Mouse (Mus musculus) stomach, postnatal 0 days (tissue): ENCODE measurements around the gene Cplx1. TPM values are rescaled to one million over a fixed set of nuclear protein-coding genes. Genes with fewer than 3 reads are reported as not detected.
"Not testable (repeated sequence)": the region's sequence is repeated elsewhere in the genome, so short reads cannot be mapped to it uniquely, and the experiment has no call there.

Source experiments
- ATAC-seq: fragments of 200-750 bp; cut with Nextera tagmentation; 2 replicates; pipeline ENCODE4 v1.8.0; 2017; ENCODE audit not compliant: low FRiP score, low TSS enrichment
- DNase-seq: peaks from one replicate; pipeline ENCODE4 v3.0.0-alpha.2; 2016; ENCODE audit warnings: low spot score
- H3K27ac ChIP-seq: fragments of 300-500 bp; sonication (generic); replicated peaks from 2 replicates; pipeline ENCODE4 v1.5.1; 2014; ENCODE audit warnings: mild to moderate bottlenecking, control low read depth
- H3K27me3 ChIP-seq: fragments of 300-500 bp; sonication (generic); 2 replicates; pipeline ENCODE4 v1.6.1; 2014; ENCODE audit warnings: low read length; ENCODE audit not compliant: control insufficient read depth, insufficient read depth
- H3K36me3 ChIP-seq: fragments of 300-500 bp; sonication (generic); 2 replicates; pipeline ENCODE4 v1.6.1; 2014; ENCODE audit warnings: low read length, mixed read lengths; ENCODE audit not compliant: control insufficient read depth, insufficient read depth
- H3K4me1 ChIP-seq: fragments of 300-500 bp; sonication (generic); replicated peaks from 2 replicates; pipeline ENCODE4 v1.6.1; 2014; ENCODE audit warnings: antibody characterized with exemption; ENCODE audit not compliant: control insufficient read depth, insufficient read depth
- H3K4me2 ChIP-seq: fragments of 300-500 bp; sonication (generic); replicated peaks from 2 replicates; pipeline ENCODE4 v1.6.1; 2014; ENCODE audit warnings: low read depth, mild to moderate bottlenecking, control low read depth, moderate library complexity
- H3K4me3 ChIP-seq: fragments of 300-500 bp; sonication (generic); 2 replicates; pipeline ENCODE4 v1.5.1; 2014; ENCODE audit warnings: low read depth, low read length, control low read depth
- H3K9ac ChIP-seq: fragments of 300-500 bp; sonication (generic); 2 replicates; pipeline ENCODE4 v1.6.1; 2014; ENCODE audit warnings: mild to moderate bottlenecking, low read length, control low read depth, mixed read lengths
- H3K9me3 ChIP-seq: fragments of 300-500 bp; sonication (generic); 2 replicates; pipeline ENCODE4 v1.6.1; 2016; ENCODE audit warnings: low read length; ENCODE audit not compliant: control insufficient read depth
- CTCF ChIP-seq: IDR thresholded peaks from 2 replicates; pipeline ENCODE4 v1.5.1; 2016; ENCODE audit warnings: antibody characterized with exemption, low read depth, mild to moderate bottlenecking, moderate library complexity
- EP300 ChIP-seq: optimal IDR thresholded peaks from 2 replicates; pipeline ENCODE3; 2016; ENCODE audit warnings: antibody characterized with exemption
- WGBS: fragments of 180-500 bp; shearing (Covaris S2); extraction: QIAGEN DNeasy Blood & Tissue Kit; methylation state at CpG from one replicate; pipeline ENCODE4 v1.1.7; 2014; 5-methylcytosine and 5-hydroxymethylcytosine counted together
- polyA plus RNA-seq: library from polyadenylated mRNA; unstranded; fragments of >200 nt; fragmentation: Nextera tagmentation; extraction: Ambion mirVana; gene quantifications from 2 replicates; pipeline ENCODE4 v1.2.1, GENCODE M21; 2015

Cplx1 gene
- polyA plus RNA-seq, 1 experiment from 2014 or later: 1.8 TPM

DNA sequence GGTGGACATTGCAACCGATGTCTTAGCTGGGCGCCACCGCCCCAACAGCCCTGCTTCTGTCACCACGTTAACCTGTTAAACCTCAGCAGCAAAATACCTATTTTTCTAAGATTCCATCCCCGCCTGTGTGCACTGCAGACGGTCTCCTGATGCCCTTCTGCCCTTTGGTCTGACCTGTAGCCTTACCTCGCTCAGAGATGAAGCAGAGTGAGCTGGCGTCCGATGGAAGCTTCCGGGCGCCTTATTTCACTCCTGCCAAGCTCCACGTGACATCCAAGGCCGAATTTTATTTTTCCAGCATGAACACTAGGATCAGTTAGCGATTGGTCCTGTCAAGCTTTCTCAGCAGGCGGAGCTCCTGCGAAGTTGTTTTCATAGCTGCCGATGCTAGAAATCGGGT lies 47.5 kb downstream of the Cplx1 start:
- no peak for DNase-seq
- no peak overlapping the region for H3K27ac ChIP-seq
- peaks cover 40% of the 10 kb centered on the region for H3K36me3 ChIP-seq
- no peak overlapping the region for H3K4me2 ChIP-seq
- no peaks in the 10 kb centered on the region for H3K9me3 ChIP-seq
- no peak for ATAC-seq
- H3K27me3 ChIP-seq: no peaks in the 10 kb centered on the region
- WGBS: 85% methylated on average over 18 of the region's 18 CpGs
- H3K4me3 ChIP-seq: no peak overlapping the region
- no peaks in the 10 kb centered on the region for H3K4me1 ChIP-seq
- no peak overlapping the region for H3K9ac ChIP-seq
- no peak for TF ChIP-seq CTCF
- no peak for TF ChIP-seq EP300

- Histone ChIP-seq H3K4me3 (no peak overlapping the region), H3K9ac (no peak overlapping the region), H3K4me2 (no peak overlapping the region), H3K4me1 (no peaks in the 10 kb centered on the region), H3K27me3 (no peaks in the 10 kb centered on the region), H3K27ac (no peak overlapping the region), H3K36me3 (peaks cover 40% of the 10 kb centered on the region), H3K9me3 (no peaks in the 10 kb centered on the region)
- WGBS: 82% methylated on average over 1 of the region's 1 CpGs
- DNase-seq: no peak
- no peak for ATAC-seq
- no peak for TF ChIP-seq EP300
- TF ChIP-seq CTCF: no peak
Observed at GRCm38 (mm10) chr5:108501573-108501972, 48.3 kb downstream of the Cplx1 start.

DNA sequence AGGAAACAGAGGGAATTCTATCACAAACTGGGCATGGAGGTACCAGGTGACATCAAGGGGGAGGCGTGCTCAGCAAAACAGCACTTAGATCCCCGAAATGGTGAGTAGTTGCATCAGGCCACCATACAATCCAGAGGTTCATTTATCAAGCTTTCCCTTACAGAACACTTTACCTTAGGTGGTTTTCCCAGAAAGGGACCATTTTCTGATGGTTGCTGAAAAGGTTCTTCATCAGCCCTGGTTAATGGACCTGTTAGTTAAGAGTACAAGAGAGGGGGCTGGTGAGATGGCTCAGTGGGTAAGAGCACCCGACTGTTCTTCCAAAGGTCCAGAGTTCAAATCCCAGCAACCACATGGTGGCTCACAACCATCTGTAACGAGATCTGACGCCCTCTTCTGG lies 63.7 kb downstream of the Cplx1 start:
- not testable (repeated sequence) for H3K27ac ChIP-seq, H3K9ac ChIP-seq, H3K9me3 ChIP-seq, H3K4me1 ChIP-seq, DNase-seq, H3K4me3 ChIP-seq, H3K27me3 ChIP-seq, ATAC-seq, H3K4me2 ChIP-seq
- 92% methylated on average over 5 of the region's 5 CpGs for WGBS
- peaks cover 13% of the 10 kb centered on the region; the same call in 1 of the 2 replicates for H3K36me3 ChIP-seq

DNA sequence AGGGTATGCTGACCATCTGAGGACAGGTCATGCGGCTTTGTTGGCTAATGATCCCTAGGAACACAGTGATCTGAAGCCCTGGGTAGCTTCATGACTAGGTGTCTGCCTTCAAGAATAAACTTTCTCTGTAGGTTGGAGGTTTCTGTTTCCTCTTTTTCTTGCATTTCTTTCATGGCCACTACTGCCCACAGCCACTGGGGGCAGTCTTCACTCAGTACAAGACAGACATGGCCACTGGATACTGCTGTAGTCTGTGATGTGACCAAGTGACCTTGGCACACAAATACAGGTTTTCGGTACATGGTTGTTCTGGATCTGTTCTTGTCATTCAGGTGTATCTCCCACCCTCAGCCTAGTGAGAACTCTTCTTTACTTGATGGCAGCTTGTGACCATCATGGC lies 64.6 kb downstream of the Cplx1 start:
- Histone ChIP-seq H3K27ac (no peak overlapping the region), H3K27me3 (no peaks in the 10 kb centered on the region), H3K4me1 (no peaks in the 10 kb centered on the region), H3K4me2 (no peak overlapping the region), H3K9me3 (no peaks in the 10 kb centered on the region), H3K9ac (no peak overlapping the region), H3K36me3 (peaks cover 10% of the 10 kb centered on the region; the same call in 1 of the 2 replicates), H3K4me3 (no peak overlapping the region)
- no peak for TF ChIP-seq EP300
- TF ChIP-seq CTCF: peak; percentile 76
- no peak for ATAC-seq
- 88% methylated on average over 2 of the region's 2 CpGs for WGBS
- peak; percentile 56 for DNase-seq

DNA sequence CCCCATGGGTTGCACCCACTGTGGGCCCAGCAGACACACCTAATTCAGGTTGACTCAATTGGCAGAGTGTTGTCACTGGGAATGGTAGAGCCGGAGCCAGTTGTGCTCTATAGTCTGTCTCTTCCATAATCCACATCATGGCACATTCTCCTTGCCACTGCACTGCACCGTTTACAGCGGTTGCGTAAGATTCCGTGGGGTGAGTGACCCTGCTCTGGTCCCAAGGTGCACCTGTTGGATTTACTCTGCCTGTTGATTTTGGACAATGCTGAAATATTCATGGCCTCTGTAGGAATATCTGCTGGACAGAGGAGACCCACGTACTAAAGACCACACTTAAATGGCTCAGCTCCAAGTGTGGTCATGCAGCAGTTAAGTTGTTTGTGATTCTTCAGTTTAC lies 66.8 kb downstream of the Cplx1 start:
- H3K4me3 ChIP-seq: no peak overlapping the region
- no peak overlapping the region for H3K4me2 ChIP-seq
- TF ChIP-seq EP300: no peak
- no peak for TF ChIP-seq CTCF
- no peak overlapping the region for H3K27ac ChIP-seq
- WGBS: 89% methylated on average over 6 of the region's 6 CpGs
- DNase-seq: no peak
- H3K9me3 ChIP-seq: no peaks in the 10 kb centered on the region
- H3K36me3 ChIP-seq: peaks cover 2% of the 10 kb centered on the region; the same call in 1 of the 2 replicates
- no peak for ATAC-seq
- H3K27me3 ChIP-seq: no peaks in the 10 kb centered on the region
- no peak overlapping the region for H3K9ac ChIP-seq
- H3K4me1 ChIP-seq: no peaks in the 10 kb centered on the region

DNA sequence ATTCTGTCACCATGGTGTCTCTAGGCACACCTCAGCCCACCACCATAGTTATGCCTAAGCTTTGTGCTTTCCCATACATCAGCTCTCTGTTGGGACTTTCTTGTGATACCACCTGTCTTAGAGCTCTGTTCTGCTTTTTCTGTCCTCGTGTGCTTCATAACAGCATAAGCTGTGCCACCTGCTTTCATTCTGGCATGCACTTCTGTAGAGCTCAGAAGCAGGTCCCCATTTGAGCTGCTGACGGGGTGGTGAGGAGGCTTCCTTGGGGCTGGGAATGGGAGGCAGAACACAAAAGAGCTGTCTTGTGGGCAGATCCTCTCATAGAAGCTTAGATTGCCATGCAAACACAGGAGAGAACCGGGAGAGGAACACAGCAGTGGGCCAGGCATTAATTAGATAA lies 73.8 kb downstream of the Cplx1 start:
- no peak for DNase-seq
- no peak for TF ChIP-seq EP300
- TF ChIP-seq CTCF: no peak

More for the DNA sequence above, 73.8 kb downstream of the Cplx1 start:
- Histone ChIP-seq H3K4me1 (no peaks in the 10 kb centered on the region), H3K27me3 (no peaks in the 10 kb centered on the region), H3K4me3 (no peak overlapping the region), H3K9me3 (no peaks in the 10 kb centered on the region), H3K9ac (no peak overlapping the region), H3K36me3 (peaks cover 41% of the 10 kb centered on the region), H3K4me2 (no peak overlapping the region), H3K27ac (no peak overlapping the region)
- no peak for ATAC-seq
- WGBS: 84% methylated on average over 3 of the region's 3 CpGs
